Mouse (Mus musculus) lung, postnatal 0 days (tissue): ENCODE data around the gene Bcl2l1. TPM values are rescaled to one million over a fixed set of nuclear protein-coding genes. Genes with fewer than 3 reads are reported as not detected.

ENCODE experiments used
- ATAC-seq: fragments of 200-750 bp; cut with Nextera tagmentation; 2 replicates; pipeline ENCODE4 v1.8.0; 2017; ENCODE audit warnings: moderate library complexity
- DNase-seq: peaks from one replicate; pipeline ENCODE4 v3.0.0-alpha.2; 2016; ENCODE audit warnings: low spot score
- H3K27ac ChIP-seq: fragments of 300-500 bp; sonication (generic); 2 replicates; pipeline ENCODE4 v1.5.1; 2014; ENCODE audit warnings: antibody characterized with exemption, mild to moderate bottlenecking, low read length, mixed read lengths
- H3K27me3 ChIP-seq: fragments of 300-500 bp; sonication (generic); replicated peaks from 2 replicates; pipeline ENCODE4 v1.6.1; 2014; ENCODE audit warnings: low read length, mixed read lengths; ENCODE audit not compliant: insufficient read depth
- H3K36me3 ChIP-seq: fragments of 300-500 bp; sonication (generic); 2 replicates; pipeline ENCODE4 v1.6.1; 2014; ENCODE audit warnings: low read length, mixed read lengths; ENCODE audit not compliant: insufficient read depth
- H3K4me1 ChIP-seq: fragments of 300-500 bp; sonication (generic); 2 replicates; pipeline ENCODE4 v1.6.1; 2014; ENCODE audit warnings: antibody characterized with exemption, low read depth, low read length, mixed read lengths; ENCODE audit not compliant: insufficient read depth
- H3K4me2 ChIP-seq: fragments of 300-500 bp; sonication (generic); replicated peaks from 2 replicates; pipeline ENCODE4 v1.6.1; 2014; ENCODE audit warnings: low read depth, mild to moderate bottlenecking, low read length, moderate library complexity, mixed read lengths
- H3K4me3 ChIP-seq: fragments of 300-500 bp; sonication (generic); 2 replicates; pipeline ENCODE4 v1.5.1; 2014; ENCODE audit warnings: low read depth, low read length
- H3K9ac ChIP-seq: fragments of 300-500 bp; sonication (generic); replicated peaks from 2 replicates; pipeline ENCODE4 v1.6.1; 2014; ENCODE audit warnings: low read depth, mild to moderate bottlenecking
- H3K9me3 ChIP-seq: fragments of 300-500 bp; sonication (generic); 2 replicates; pipeline ENCODE4 v1.6.1; 2016; ENCODE audit warnings: low read length, mixed read lengths
- CTCF ChIP-seq: IDR thresholded peaks from 2 replicates; pipeline ENCODE4 v1.5.1; 2016; ENCODE audit warnings: antibody characterized with exemption, mild to moderate bottlenecking
- EP300 ChIP-seq: IDR thresholded peaks from 2 replicates; pipeline ENCODE4 v1.6.1; 2016; ENCODE audit warnings: antibody characterized with exemption, mild to moderate bottlenecking, control low read depth
- WGBS: fragments of 180-500 bp; shearing (Covaris S2); extraction: QIAGEN DNeasy Blood & Tissue Kit; methylation state at CpG from one replicate; pipeline ENCODE4 v1.1.7; 2014; 5-methylcytosine and 5-hydroxymethylcytosine counted together
- polyA plus RNA-seq: library from polyadenylated mRNA; unstranded; fragments of >200 nt; fragmentation: Nextera tagmentation; extraction: Ambion mirVana; gene quantifications from 2 replicates; pipeline ENCODE4 v1.2.1, GENCODE M21; 2015

Gene Bcl2l1
- polyA plus RNA-seq, 1 experiment from 2014 or later = 103 TPM

GRCm38 (mm10) chr2:152783241-152783640 lies 48.3 kb downstream of the Bcl2l1 start:
- DNase-seq (no peak), ATAC-seq (no peak)
- no peak overlapping the region for H3K4me3 ChIP-seq
- peak overlapping the region; percentile 98 for H3K27ac ChIP-seq
- no peaks in the 10 kb centered on the region for H3K27me3 ChIP-seq
- no peaks in the 10 kb centered on the region for H3K9me3 ChIP-seq
- no peak for TF ChIP-seq CTCF
- H3K4me1 ChIP-seq = peaks cover 50% of the 10 kb centered on the region
- H3K36me3 ChIP-seq = peaks cover 19% of the 10 kb centered on the region; the same call in 1 of the 2 replicates
- no peak overlapping the region for H3K9ac ChIP-seq
- H3K4me2 ChIP-seq = no peak overlapping the region
- 96% methylated on average over 5 of the region's 5 CpGs for WGBS

GRCm38 (mm10) chr2:152782656-152783055 lies 48.9 kb downstream of the Bcl2l1 start:
- TF ChIP-seq CTCF (no peak), EP300 (0 out of 2 replicates have a peak, but pooled peaks have one; percentile 25)
- no peaks in the 10 kb centered on the region for H3K9me3 ChIP-seq
- H3K4me2 ChIP-seq = no peak overlapping the region
- H3K27me3 ChIP-seq = no peaks in the 10 kb centered on the region
- H3K4me1 ChIP-seq = peaks cover 44% of the 10 kb centered on the region
- no peak overlapping the region for H3K4me3 ChIP-seq
- DNase-seq (no peak), ATAC-seq (no peak)
- H3K36me3 ChIP-seq = peaks cover 19% of the 10 kb centered on the region; the same call in 1 of the 2 replicates
- 61% methylated on average over 5 of the region's 5 CpGs for WGBS
- H3K9ac ChIP-seq = no peak overlapping the region
- peak overlapping the region; percentile 98; the same call in 1 of the 2 replicates for H3K27ac ChIP-seq

GRCm38 (mm10) chr2:152781031-152781711 lies 50.4 kb downstream of the Bcl2l1 start:
- Histone ChIP-seq H3K9me3 (no peaks in the 10 kb centered on the region), H3K4me2 (no peak overlapping the region), H3K4me1 (peaks cover 33% of the 10 kb centered on the region), H3K4me3 (no peak overlapping the region), H3K36me3 (peaks cover 19% of the 10 kb centered on the region; the same call in 1 of the 2 replicates), H3K27ac (0 out of 2 replicates have a peak overlapping the region, but pooled peaks have one; percentile 40), H3K27me3 (no peaks in the 10 kb centered on the region), H3K9ac (no peak overlapping the region)
- TF ChIP-seq EP300 (no peak), CTCF (no peak)
- ATAC-seq (no peak), DNase-seq (no peak)
- WGBS = 77% methylated on average over 3 of the region's 3 CpGs

GRCm38 (mm10) chr2:152780466-152780865 lies 51.1 kb downstream of the Bcl2l1 start:
- peaks cover 29% of the 10 kb centered on the region for H3K4me1 ChIP-seq
- no peaks in the 10 kb centered on the region for H3K27me3 ChIP-seq
- ATAC-seq = no peak
- H3K27ac ChIP-seq = no peak overlapping the region
- H3K4me2 ChIP-seq = no peak overlapping the region
- 78% methylated on average over 2 of the region's 2 CpGs for WGBS
- TF ChIP-seq CTCF = no peak
- TF ChIP-seq EP300 = no peak
- DNase-seq = no peak
- no peaks in the 10 kb centered on the region for H3K9me3 ChIP-seq
- no peak overlapping the region for H3K9ac ChIP-seq
- peaks cover 19% of the 10 kb centered on the region; the same call in 1 of the 2 replicates for H3K36me3 ChIP-seq
- H3K4me3 ChIP-seq = no peak overlapping the region

GRCm38 (mm10) chr2:152777081-152777480 lies 54.4 kb downstream of the Bcl2l1 start:
- Histone ChIP-seq H3K27me3 (no peaks in the 10 kb centered on the region), H3K4me3 (no peak overlapping the region), H3K4me2 (no peak overlapping the region), H3K9ac (no peak overlapping the region), H3K27ac (no peak overlapping the region), H3K36me3 (peaks cover 11% of the 10 kb centered on the region; the same call in 1 of the 2 replicates), H3K9me3 (no peaks in the 10 kb centered on the region), H3K4me1 (peaks cover 7% of the 10 kb centered on the region; the same call in 1 of the 2 replicates)
- DNase-seq (no peak), ATAC-seq (no peak)
- no peak for TF ChIP-seq CTCF
- no peak for TF ChIP-seq EP300
- 91% methylated on average over 3 of the region's 3 CpGs for WGBS

- H3K27ac ChIP-seq = no peak overlapping the region
- 77% methylated on average over 2 of the region's 2 CpGs for WGBS
- no peak overlapping the region for H3K4me2 ChIP-seq
- H3K9ac ChIP-seq = no peak overlapping the region
- no peak overlapping the region for H3K4me3 ChIP-seq
- no peak for DNase-seq
- no peaks in the 10 kb centered on the region for H3K27me3 ChIP-seq
- ATAC-seq = no peak
- no peak for TF ChIP-seq EP300
- no peak for TF ChIP-seq CTCF
- H3K4me1 ChIP-seq = peaks cover 3% of the 10 kb centered on the region; the same call in 1 of the 2 replicates
- no peaks in the 10 kb centered on the region for H3K9me3 ChIP-seq
- 0 out of 2 replicates have a peak, but pooled peaks cover 6% of the 10 kb centered on the region for H3K36me3 ChIP-seq
Measured at GRCm38 (mm10) chr2:152776435-152776834, 55.1 kb downstream of the Bcl2l1 start.
